Mouse (Mus musculus) MEL (cell line): ENCODE results near the gene Gm10663. TPM values are rescaled to one million over a fixed set of nuclear protein-coding genes. Genes with fewer than 3 reads are reported as not detected.

Experiments used
- DNase-seq: peaks from one replicate; pipeline ENCODE4 v3.0.0; 2011; ENCODE audit warnings: low read depth, low spot score
- H3K27ac ChIP-seq: 2 replicates; pipeline ENCODE4 v1.5.1; 2012; ENCODE audit warnings: low read depth, mild to moderate bottlenecking, control low read depth, low read length, moderate library complexity; ENCODE audit not compliant: control insufficient read depth
- H3K27me3 ChIP-seq, 2 experiments: fragments of 150-350 bp in 1 of 2; sonication (generic) in 1 of 2; 2 replicates each; pipeline ENCODE4 v1.6.1; 2012; ENCODE audit warnings: low read length in 2 of 2, mild to moderate bottlenecking in 2 of 2, improper control_type of control experiment in 1 of 2, moderate library complexity in 1 of 2; ENCODE audit not compliant: insufficient read depth in 2 of 2, control insufficient read depth in 1 of 2
- H3K36me3 ChIP-seq, 2 experiments: 2 replicates each; pipeline ENCODE4 v1.6.1; 2012 to 2014; ENCODE audit warnings: low read length in 2 of 2, improper control_type of control experiment in 1 of 2, inconsistent platforms in 1 of 2, mild to moderate bottlenecking in 1 of 2; ENCODE audit not compliant: insufficient read depth in 2 of 2, control insufficient read depth in 1 of 2
- H3K4me1 ChIP-seq, 2 experiments: fragments of 150-350 bp in 1 of 2; sonication (generic) in 1 of 2; 2 replicates each; pipeline ENCODE4 v1.6.1; 2012; ENCODE audit warnings: low read length in 2 of 2, improper control_type of control experiment in 1 of 2, mild to moderate bottlenecking in 1 of 2; ENCODE audit not compliant: insufficient read depth in 2 of 2, control insufficient read depth in 1 of 2
- H3K4me3 ChIP-seq, 2 experiments: fragments of 150-350 bp in 1 of 2; sonication (generic) in 1 of 2; 2 replicates each; pipeline ENCODE4 v1.5.1; 2012; ENCODE audit warnings: low read depth in 2 of 2, low read length in 2 of 2, mild to moderate bottlenecking in 2 of 2, moderate library complexity in 2 of 2, control low read depth in 1 of 2, improper control_type of control experiment in 1 of 2; ENCODE audit not compliant: control insufficient read depth in 1 of 2, insufficient read depth in 1 of 2
- H3K79me2 ChIP-seq: 2 replicates; pipeline ENCODE4 v1.6.1; 2012; ENCODE audit warnings: mild to moderate bottlenecking, low read length, moderate library complexity; ENCODE audit not compliant: control insufficient read depth, poor library complexity, insufficient read depth
- H3K9ac ChIP-seq: 2 replicates; pipeline ENCODE4 v1.6.1; 2012; ENCODE audit warnings: low read depth, mild to moderate bottlenecking, control low read depth, low read length, moderate library complexity; ENCODE audit not compliant: control insufficient read depth, poor library complexity, severe bottlenecking
- H3K9me3 ChIP-seq: fragments of 150-350 bp; sonication (generic); replicated peaks from 2 replicates; pipeline ENCODE4 v1.6.1; 2012; ENCODE audit warnings: mild to moderate bottlenecking, low read length, improper control_type of control experiment, moderate library complexity; ENCODE audit not compliant: insufficient read depth
- CHD2 ChIP-seq: IDR thresholded peaks from 2 replicates; pipeline ENCODE4 v1.6.1; 2011; ENCODE audit warnings: low read length, improper control_type of control experiment
- CTCF ChIP-seq, 3 experiments: IDR thresholded peaks in 2 of 3; conservative IDR thresholded peaks in 1 of 3; 2 replicates each; pipeline ENCODE4 v1.5.1; 2011 to 2012; ENCODE audit warnings: low read length in 3 of 3, low read depth in 2 of 3, mild to moderate bottlenecking in 2 of 3, improper control_type of control experiment in 1 of 3, inconsistent platforms in 1 of 3, mixed read lengths in 1 of 3, moderate library complexity in 1 of 3; ENCODE audit not compliant: control insufficient read depth in 1 of 3, insufficient read depth in 1 of 3, poor library complexity in 1 of 3, severe bottlenecking in 1 of 3
- E2F4 ChIP-seq: IDR thresholded peaks from 2 replicates; pipeline ENCODE4 v1.6.1; 2011; ENCODE audit warnings: low read depth, low read length, improper control_type of control experiment, borderline replicate concordance
- ELF1 ChIP-seq: IDR thresholded peaks from 2 replicates; pipeline ENCODE4 v1.6.1; 2014; ENCODE audit warnings: low read depth, mild to moderate bottlenecking, inconsistent platforms, low read length, improper control_type of control experiment, moderate library complexity
- EP300 ChIP-seq, 2 experiments: IDR thresholded peaks; 2 replicates each; pipeline ENCODE4 v1.6.1; 2011; ENCODE audit warnings: improper control_type of control experiment in 2 of 2, low read length in 2 of 2, low read depth in 1 of 2, mild to moderate bottlenecking in 1 of 2
- ETS1 ChIP-seq: IDR thresholded peaks from 2 replicates; pipeline ENCODE4 v1.6.1; 2012; ENCODE audit warnings: low read depth, mild to moderate bottlenecking, inconsistent platforms, low read length, improper control_type of control experiment, moderate library complexity
- MAFK ChIP-seq: IDR thresholded peaks from 2 replicates; pipeline ENCODE4 v1.6.1; 2011; ENCODE audit warnings: low read depth, mild to moderate bottlenecking, low read length, improper control_type of control experiment, borderline replicate concordance
- MAX ChIP-seq: IDR thresholded peaks from 2 replicates; pipeline ENCODE4 v1.6.1; 2011; ENCODE audit warnings: low read length, improper control_type of control experiment
- MAZ ChIP-seq: IDR thresholded peaks from 2 replicates; pipeline ENCODE4 v1.6.1; 2012; ENCODE audit warnings: low read depth, mild to moderate bottlenecking, inconsistent platforms, low read length, improper control_type of control experiment
- MEF2A ChIP-seq: IDR thresholded peaks from 2 replicates; pipeline ENCODE4 v1.6.1; 2014; ENCODE audit warnings: low read depth, mild to moderate bottlenecking, inconsistent platforms, low read length, improper control_type of control experiment; ENCODE audit not compliant: poor library complexity, insufficient replicate concordance, severe bottlenecking; ENCODE audit errors: extremely low read depth
- MXI1 ChIP-seq: IDR thresholded peaks from 2 replicates; pipeline ENCODE4 v1.6.1; 2011; ENCODE audit warnings: mild to moderate bottlenecking, low read depth, low read length, improper control_type of control experiment
- NELFE ChIP-seq: IDR thresholded peaks from 2 replicates; pipeline ENCODE4 v1.6.1; 2011; ENCODE audit warnings: low read depth, low read length, improper control_type of control experiment
- POLR2AphosphoS2 ChIP-seq: IDR thresholded peaks from 2 replicates; pipeline ENCODE4 v1.6.1; 2011; ENCODE audit warnings: low read length, improper control_type of control experiment
- POLR2AphosphoS5 ChIP-seq: IDR thresholded peaks from 2 replicates; pipeline ENCODE4 v1.6.1; 2012; ENCODE audit warnings: low read depth, borderline replicate concordance, mild to moderate bottlenecking, inconsistent platforms, low read length, moderate library complexity, mixed read lengths
- RAD21 ChIP-seq: IDR thresholded peaks from 2 replicates; pipeline ENCODE4 v1.6.1; 2011; ENCODE audit warnings: mild to moderate bottlenecking, low read depth, low read length, improper control_type of control experiment
- RCOR1 ChIP-seq: IDR thresholded peaks from 2 replicates; pipeline ENCODE4 v1.6.1; 2012; ENCODE audit warnings: low read depth, mild to moderate bottlenecking, inconsistent platforms, low read length, improper control_type of control experiment
- SIN3A ChIP-seq: IDR thresholded peaks from 2 replicates; pipeline ENCODE4 v1.6.1; 2012; ENCODE audit warnings: low read length, improper control_type of control experiment, inconsistent platforms
- SMC3 ChIP-seq: IDR thresholded peaks from 2 replicates; pipeline ENCODE4 v1.6.1; 2011; ENCODE audit warnings: low read depth, low read length, improper control_type of control experiment
- TBP ChIP-seq: IDR thresholded peaks from 2 replicates; pipeline ENCODE4 v1.8.0; 2011; ENCODE audit warnings: low read depth, low read length, improper control_type of control experiment
- TCF12 ChIP-seq: IDR thresholded peaks from 2 replicates; pipeline ENCODE4 v1.6.1; 2014; ENCODE audit warnings: low read depth, mild to moderate bottlenecking, inconsistent platforms, low read length, improper control_type of control experiment, moderate library complexity
- UBTF ChIP-seq: IDR thresholded peaks from 2 replicates; pipeline ENCODE4 v1.6.1; 2012; ENCODE audit warnings: low read depth, mild to moderate bottlenecking, inconsistent platforms, low read length, improper control_type of control experiment, moderate library complexity, borderline replicate concordance; ENCODE audit not compliant: insufficient read depth
- USF1 ChIP-seq: IDR thresholded peaks from 2 replicates; pipeline ENCODE4 v1.6.1; 2014; ENCODE audit warnings: low read depth, mild to moderate bottlenecking, inconsistent platforms, low read length, improper control_type of control experiment, moderate library complexity
- USF2 ChIP-seq, 2 experiments: IDR thresholded peaks; 2 replicates each; pipeline ENCODE4 v1.6.1; 2011 to 2012; ENCODE audit warnings: improper control_type of control experiment in 2 of 2, low read length in 2 of 2, borderline replicate concordance in 1 of 2, inconsistent platforms in 1 of 2, low read depth in 1 of 2, mild to moderate bottlenecking in 1 of 2; ENCODE audit not compliant: insufficient read depth in 1 of 2
- ZKSCAN1 ChIP-seq: IDR thresholded peaks from 2 replicates; pipeline ENCODE4 v1.6.1; 2012; ENCODE audit warnings: low read depth, mild to moderate bottlenecking, inconsistent platforms, low read length, improper control_type of control experiment, moderate library complexity
- ZMIZ1 ChIP-seq: IDR thresholded peaks from 2 replicates; pipeline ENCODE4 v1.6.1; 2012; ENCODE audit warnings: low read depth, mild to moderate bottlenecking, inconsistent platforms, low read length, improper control_type of control experiment, moderate library complexity
- ZNF384 ChIP-seq: IDR thresholded peaks from 2 replicates; pipeline ENCODE4 v1.6.1; 2012; ENCODE audit warnings: low read depth, mild to moderate bottlenecking, inconsistent platforms, low read length, improper control_type of control experiment
- polyA plus RNA-seq, 2 experiments: library from polyadenylated mRNA; stranded (reverse) in 1 of 2; unstranded in 1 of 2; fragments of >175 nt in 1 of 2; fragments of >200 nt in 1 of 2; gene quantifications; 2 replicates each; pipeline versions ENCODE4 v1.2.1 to v1.2.4; 2012; ENCODE audit warnings: low replicate concordance in 2 of 2, low read depth in 1 of 2; ENCODE audit not compliant: insufficient read length in 2 of 2, insufficient read depth in 1 of 2, missing spikeins in 1 of 2
- total RNA-seq: library from RNA; depleted of rRNA; stranded (reverse); fragments of 300-350 nt; gene quantifications from 2 replicates; pipeline ENCODE4 v1.2.3, GENCODE M21; 2012

Gene Gm10663
- total and polyA plus RNA-seq, 3 experiments = not detected

DNA sequence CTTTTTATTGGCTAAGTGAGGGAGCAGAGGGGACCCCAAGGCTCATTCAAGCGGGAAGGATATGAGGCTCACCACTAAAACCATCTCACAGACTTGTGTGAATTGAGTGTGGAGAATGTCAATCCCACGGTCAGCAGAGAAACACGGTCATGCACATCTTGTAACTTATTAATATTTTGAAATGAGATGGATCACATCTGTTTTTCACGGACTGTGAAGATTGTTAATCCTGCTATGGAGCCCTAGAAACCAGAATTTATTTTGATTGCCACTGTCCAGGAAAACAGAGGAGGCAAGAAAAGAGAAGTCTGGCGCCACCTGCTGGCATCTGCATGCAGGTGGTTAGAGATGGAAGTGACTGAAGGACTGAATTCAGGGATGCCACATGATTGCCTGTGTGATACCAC is 35.5 kb downstream of the Gm10663 start:
- H3K9me3 ChIP-seq = no peaks in the 10 kb centered on the region
- H3K4me1 ChIP-seq = no peaks in the 10 kb centered on the region
- H3K4me3 ChIP-seq = no peak overlapping the region
- H3K27me3 ChIP-seq = no peaks in the 10 kb centered on the region
- no peaks in the 10 kb centered on the region for H3K79me2 ChIP-seq
- H3K27ac ChIP-seq = no peak overlapping the region
- peak; percentile 46 to 72 (median 59) for TF ChIP-seq CTCF (IDR thresholded peaks at IDR 0.05 in 2 of 3, conservative IDR thresholded peaks at IDR 0.05 in 1 of 3; ENCODE audit: control insufficient read depth in 1 of 3, insufficient read depth in 1 of 3, low read depth in 2 of 3, low read length in 3 of 3, poor library complexity in 1 of 3, severe bottlenecking in 1 of 3)
- peak; percentile 60 for TF ChIP-seq SMC3
- peak; percentile 35 for TF ChIP-seq RAD21
- no peak for TF ChIP-seq E2F4
- no peak for TF ChIP-seq TBP
- TF ChIP-seq UBTF = no peak
- H3K36me3 ChIP-seq = no peaks in the 10 kb centered on the region
- DNase-seq = peak; percentile 39
- no peak overlapping the region for H3K9ac ChIP-seq

DNA sequence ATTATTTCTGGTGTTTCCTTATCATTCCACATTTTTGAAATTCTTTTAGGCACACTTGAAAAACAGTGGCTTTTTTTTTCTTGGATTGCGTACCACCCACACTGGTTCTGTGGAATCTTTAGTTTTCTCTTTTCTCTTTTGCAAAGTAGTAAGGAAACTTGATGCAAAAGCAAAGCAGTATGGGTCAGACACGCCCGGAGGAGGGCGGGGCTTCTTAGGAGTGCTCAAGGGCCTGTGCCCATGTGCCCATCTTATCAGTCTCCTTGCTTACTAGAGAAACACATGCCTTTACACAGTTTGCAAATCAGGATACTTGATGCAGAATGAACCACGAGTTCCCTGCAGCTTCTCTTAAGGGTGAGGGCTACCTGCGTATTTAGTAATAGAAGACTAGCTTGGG is 37.3 kb downstream of the Gm10663 start:
- H3K79me2 ChIP-seq = no peaks in the 10 kb centered on the region
- H3K27ac ChIP-seq = no peak overlapping the region
- no peaks in the 10 kb centered on the region for H3K27me3 ChIP-seq
- H3K9ac ChIP-seq = no peak overlapping the region
- H3K4me3 ChIP-seq = no peak overlapping the region
- no peaks in the 10 kb centered on the region for H3K9me3 ChIP-seq
- DNase-seq = no peak
- H3K36me3 ChIP-seq = no peaks in the 10 kb centered on the region
- no peaks in the 10 kb centered on the region for H3K4me1 ChIP-seq
- TF ChIP-seq USF1 (no peak), ZKSCAN1 (no peak), SMC3 (no peak), USF2 (IDR thresholded peaks at IDR 0.05; ENCODE audit: borderline replicate concordance in 1 of 2, insufficient read depth in 1 of 2, low read depth in 1 of 2, low read length in 2 of 2) (no peak), MAFK (no peak), MAX (no peak), MAZ (no peak), SIN3A (no peak), ETS1 (no peak), RCOR1 (no peak), NELFE (no peak)

GRCm38 (mm10) chr8:65126014-65126413 is 51.2 kb downstream of the Gm10663 start:
- Histone ChIP-seq H3K27me3 (no peaks in the 10 kb centered on the region), H3K4me1 (no peaks in the 10 kb centered on the region), H3K79me2 (no peaks in the 10 kb centered on the region), H3K9ac (no peak overlapping the region), H3K9me3 (no peaks in the 10 kb centered on the region), H3K27ac (no peak overlapping the region), H3K36me3 (no peaks in the 10 kb centered on the region), H3K4me3 (no peak overlapping the region)
- TF ChIP-seq EP300 (IDR thresholded peaks at IDR 0.05; ENCODE audit: low read depth in 1 of 2, low read length in 2 of 2) (no peak), MAX (no peak), MEF2A (no peak), SMC3 (no peak), CHD2 (no peak), ELF1 (no peak), TCF12 (no peak), RCOR1 (no peak), ZNF384 (no peak), USF2 (IDR thresholded peaks at IDR 0.05; ENCODE audit: borderline replicate concordance in 1 of 2, insufficient read depth in 1 of 2, low read depth in 1 of 2, low read length in 2 of 2) (no peak), TBP (no peak), POLR2AphosphoS2 (no peak), POLR2AphosphoS5 (no peak), MXI1 (no peak), ZMIZ1 (no peak)
- no peak for DNase-seq
